Mouse (Mus musculus) kidney, adult 18-20 months (tissue): ENCODE measurements at regions not wholly inside any gene's neighbourhood (a gene's known extent, or its start where the extent isn't known, plus 50 kb on each side); places are given as distances from the start of the nearest gene placed in this dataset.
"Not testable (repeated sequence)": the region's sequence is repeated elsewhere in the genome, so short reads cannot be mapped to it uniquely, and the experiment has no call there.

Source experiments
- DNase-seq: peaks from one replicate; pipeline ENCODE4 v3.0.0; 2021

DNA sequence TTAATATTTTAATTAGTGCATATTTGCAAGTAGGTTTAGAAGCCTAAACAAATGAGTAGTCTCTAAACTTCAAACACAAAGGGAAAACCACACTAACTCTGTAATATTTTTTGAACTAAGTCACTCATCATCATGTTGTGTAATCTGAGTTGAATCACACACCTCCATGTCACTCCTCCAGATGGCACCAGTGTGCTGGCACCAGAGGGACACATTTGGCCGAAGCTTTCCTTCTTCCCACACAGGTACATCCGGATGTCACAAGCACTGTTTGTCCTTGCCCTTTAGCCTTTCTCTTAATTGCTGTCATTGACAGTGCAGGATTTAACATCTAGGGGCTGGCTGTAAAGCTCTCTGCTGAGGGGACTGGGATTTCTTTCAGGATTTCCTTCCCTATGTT lies 256.7 kb upstream of the Ccdc54 start:
- DNase-seq, result no peak

DNA sequence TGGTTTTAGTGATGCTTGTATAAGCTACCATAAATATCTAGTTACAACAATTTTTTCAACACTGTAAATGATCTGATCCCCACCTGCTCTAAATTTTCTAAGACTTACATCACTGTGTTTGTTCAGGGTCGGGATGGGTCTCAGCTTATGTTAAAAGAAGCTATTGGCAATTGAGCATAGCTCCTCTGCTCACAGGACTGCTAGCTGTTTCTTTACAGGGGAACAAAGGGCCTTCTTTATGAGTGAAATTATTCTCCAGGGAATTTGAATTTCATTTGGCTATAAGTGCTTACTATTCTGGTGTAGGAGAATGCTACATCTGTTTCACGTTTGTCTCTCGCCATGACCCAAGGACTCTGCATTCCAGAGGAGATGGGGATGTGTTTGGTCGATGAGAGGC lies 255.6 kb upstream of the Ccdc54 start:
- no peak for DNase-seq

DNA sequence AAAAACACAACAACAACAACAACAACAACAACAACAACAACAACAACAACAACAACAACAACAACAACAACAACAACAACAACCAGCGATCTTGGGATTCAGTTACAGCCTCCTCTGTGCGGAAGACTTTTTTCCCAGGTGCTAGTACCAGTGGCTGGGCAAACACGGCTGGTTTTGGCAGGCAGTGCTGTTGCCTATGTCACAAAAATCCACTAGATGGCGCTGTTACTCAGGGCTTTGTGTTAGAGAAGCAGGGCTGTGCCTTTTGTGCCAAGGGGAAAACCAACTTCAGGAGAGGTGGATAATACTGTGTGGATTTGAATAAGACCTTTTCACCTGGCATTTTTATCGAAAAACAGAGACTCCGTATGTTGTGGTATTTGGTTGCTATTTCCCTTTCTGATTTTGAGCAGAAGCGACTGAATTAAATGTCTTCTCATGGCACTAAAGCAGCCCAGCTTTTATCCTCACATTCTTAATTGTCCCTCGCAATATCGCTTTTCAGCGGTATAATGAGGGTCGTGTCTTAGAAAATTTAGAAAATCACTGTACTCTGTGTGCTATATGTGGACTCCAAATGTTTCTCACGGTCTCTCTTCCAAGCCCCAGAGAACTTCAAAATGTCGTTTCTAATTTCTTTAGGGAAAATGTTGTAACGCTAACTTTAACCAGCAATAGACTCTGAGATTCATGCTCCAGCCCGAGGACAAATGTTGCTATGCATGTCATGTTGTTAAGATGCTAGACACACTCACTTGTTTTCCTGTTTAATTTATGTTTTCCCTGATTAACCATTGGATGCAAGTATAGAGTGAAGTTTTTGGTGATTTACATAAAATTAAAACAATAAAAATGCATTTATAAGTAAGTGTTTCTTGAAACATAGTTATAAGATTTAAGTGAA lies 251.0 kb upstream of the Ccdc54 start:
- peak; percentile 70 for DNase-seq

DNA sequence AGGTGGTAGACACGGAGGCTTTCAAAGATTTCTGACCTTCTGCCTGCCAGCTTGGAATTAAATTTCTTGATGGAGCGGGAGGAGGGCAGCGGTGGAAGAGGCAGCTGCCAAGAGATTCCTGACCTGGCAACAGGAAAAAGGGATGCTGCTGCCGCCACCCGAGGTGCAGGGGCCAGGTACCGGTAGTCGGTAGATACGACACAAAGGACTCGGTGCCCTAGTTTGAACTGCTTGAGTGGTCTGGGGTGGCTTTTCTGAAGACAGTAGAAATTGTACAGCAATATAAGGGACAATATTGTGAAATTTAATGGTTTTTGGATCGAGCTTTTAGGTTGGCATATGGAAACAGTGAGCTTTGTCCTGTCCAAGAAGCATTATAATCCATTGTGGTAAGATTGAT lies 250.3 kb upstream of the Ccdc54 start:
- no peak for DNase-seq

DNA sequence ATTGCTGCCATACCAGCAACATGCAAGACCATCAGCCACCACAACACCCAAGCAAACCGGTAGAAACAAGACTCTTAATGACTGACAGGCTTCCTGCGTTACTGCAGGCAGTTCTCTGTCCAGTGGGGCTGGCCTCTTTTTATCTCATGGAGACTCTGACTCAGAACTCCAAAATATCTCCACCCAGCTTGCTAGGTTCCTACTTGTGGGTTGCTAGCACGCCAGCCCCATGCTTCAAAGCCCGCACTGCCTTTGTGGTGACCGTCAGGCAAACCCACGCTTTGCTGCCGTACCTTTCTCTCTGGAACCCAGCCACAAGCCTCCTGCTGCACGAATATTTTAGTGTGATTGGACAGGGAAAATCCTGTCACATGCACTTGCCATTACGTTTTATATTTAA lies 248.7 kb upstream of the Ccdc54 start:
- DNase-seq, result no peak

- DNase-seq, result no peak
Observed at GRCm38 (mm10) chr16:50837416-50837815, 246.5 kb upstream of the Ccdc54 start.

DNA sequence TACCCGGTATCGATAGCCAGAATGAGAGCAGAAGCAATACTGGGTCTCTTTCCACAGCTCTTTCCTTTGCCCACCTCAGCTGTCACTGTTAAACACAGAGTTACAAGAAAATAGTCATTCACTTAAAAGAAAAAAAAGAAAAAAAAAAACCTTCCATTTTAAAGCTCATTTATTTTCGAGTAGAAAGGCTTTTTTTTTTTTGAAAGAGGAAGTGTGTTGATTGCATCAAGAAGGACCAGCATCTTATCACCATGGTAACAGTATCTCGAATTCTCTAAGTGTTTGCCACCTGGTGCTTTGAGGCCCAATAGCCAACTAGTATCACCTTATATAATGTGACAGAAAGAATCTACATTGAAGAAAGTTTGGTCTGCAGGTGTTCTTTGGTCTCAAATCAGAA lies 245.5 kb upstream of the Ccdc54 start:
- DNase-seq, result no peak

DNA sequence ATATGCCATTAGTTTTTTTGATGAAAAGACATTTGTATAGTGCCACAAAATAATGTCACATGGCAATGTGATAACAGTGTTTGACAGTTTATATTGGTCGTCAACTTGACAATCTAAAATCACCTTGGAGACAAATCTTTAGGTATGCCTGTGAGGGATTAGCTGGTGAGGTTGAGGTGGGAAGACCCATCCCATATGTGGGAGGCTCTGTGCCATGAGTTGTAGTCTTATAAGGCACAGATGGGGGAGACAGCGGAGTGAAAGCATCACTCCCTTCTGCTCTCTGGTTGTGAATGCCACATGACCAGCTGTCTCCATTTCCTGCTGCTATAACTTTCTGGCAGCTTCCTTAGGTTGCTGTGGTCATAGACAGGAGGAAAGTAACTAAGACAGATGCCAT lies 242.4 kb upstream of the Ccdc54 start:
- DNase-seq, result no peak

DNA sequence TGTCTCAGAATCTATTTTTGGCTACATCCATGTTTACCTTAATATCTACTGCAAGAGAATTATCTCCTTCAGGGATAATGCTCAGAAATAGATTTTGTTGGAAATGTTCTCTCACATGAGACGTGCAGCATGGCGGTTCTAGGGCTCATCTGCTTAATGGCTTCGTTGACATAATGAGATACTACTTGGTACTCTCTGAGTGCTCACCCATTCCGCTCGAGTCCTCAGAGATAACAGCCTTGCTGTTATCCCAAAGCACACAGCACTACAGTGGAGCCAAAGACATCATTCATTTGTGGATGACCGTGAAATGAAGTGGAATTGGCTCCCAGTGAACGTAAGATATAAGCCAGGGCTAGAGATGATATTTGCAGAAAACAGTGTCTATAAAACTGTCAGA lies 231.4 kb upstream of the Ccdc54 start:
- DNase-seq, result no peak

DNA sequence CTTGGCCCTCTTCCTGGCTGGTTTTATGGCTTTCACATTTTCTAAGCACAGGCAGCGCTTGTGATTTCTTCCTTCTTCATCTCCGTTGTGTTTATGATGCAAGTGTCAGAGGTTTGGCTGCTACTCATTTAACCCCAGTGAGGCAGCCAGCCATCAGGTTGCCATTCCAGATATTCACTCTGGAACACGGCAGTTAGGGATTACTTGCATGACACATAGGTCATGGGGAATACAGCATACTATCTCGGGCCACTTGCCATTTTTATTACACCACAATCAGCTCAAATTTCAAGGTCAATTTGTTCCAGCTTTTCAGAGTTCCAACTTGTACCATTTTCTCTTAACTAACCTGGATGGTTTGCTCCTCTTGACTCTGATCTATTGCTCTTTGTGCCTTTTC lies 223.7 kb upstream of the Ccdc54 start:
- DNase-seq, result no peak

DNA sequence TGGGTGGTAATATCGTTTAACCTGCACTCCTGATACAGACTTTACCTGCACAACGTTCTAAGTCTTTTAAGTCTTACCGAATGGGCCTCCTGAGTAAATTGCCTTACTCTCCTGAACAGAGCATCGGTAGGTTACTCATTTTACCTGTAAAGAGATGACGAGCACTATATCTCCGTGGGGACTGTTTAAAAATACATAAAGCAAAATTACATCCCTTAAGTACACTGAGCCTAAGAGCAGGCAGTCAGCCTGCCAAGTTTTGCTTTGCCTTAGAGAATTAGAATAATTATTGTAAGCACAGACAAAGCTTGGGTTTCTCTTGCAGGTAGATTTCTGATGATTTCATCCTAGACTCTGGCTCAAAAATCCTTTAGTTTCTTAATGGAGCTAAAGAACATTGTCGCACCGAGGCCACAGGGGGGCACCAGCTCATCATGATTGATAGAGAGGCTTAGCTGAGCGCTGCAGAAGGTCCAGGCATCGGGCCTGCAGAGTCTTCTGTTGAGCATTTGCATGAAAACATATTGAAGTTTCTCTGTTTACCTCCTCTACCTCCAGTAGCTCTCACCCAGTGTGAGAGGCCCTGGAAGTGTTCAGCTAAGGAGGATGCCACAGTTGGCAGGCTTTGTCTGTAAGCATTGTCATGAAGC lies 208.3 kb upstream of the Ccdc54 start:
- peak; percentile 32 for DNase-seq

GRCm38 (mm10) chr16:50798095-50798494 lies 207.1 kb upstream of the Ccdc54 start:
- DNase-seq, result no peak

DNA sequence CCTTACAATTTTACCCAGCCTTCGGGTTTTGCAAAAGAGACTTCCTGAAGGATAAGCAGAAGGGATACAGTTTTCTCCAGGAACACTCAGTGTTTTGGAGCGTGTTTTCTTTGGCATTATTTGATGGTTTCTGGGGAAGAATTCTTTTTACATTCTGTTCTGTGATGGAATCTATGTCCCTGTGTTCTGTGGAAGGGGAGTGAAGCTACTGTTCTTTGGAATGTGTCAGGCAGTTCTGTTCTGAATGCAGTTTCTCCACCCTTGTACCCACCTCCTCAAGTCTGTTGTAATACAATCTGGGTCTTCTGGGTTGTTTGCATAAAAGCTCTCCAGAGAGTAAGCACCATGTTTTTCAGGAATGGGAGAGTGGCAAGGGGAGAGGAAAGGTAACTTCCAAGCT lies 202.0 kb upstream of the Ccdc54 start:
- no peak for DNase-seq

GRCm38 (mm10) chr16:50792506-50792905 lies 201.6 kb upstream of the Ccdc54 start:
- no peak for DNase-seq

DNA sequence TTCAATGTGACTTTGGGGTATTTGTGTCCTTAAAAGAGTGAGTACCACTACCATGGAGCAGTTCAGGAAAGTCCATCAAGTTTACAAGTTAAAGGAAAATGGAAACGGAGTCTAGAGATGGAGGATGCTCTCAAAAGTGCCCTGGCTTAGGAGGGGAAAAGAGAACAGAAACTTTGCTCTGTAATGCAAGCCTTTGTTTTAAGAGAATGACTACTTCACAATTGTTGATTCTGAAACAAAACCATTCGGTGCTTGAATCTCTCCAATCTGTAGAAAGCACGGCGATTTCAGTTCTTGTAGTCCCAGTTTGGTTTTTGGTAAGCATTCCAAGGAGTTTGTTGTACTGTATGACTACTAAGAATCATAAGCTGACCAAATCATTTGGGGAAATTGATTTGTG lies 197.7 kb upstream of the Ccdc54 start:
- DNase-seq, result no peak

GRCm38 (mm10) chr16:50786199-50786598 lies 195.2 kb upstream of the Ccdc54 start:
- DNase-seq, result no peak

DNA sequence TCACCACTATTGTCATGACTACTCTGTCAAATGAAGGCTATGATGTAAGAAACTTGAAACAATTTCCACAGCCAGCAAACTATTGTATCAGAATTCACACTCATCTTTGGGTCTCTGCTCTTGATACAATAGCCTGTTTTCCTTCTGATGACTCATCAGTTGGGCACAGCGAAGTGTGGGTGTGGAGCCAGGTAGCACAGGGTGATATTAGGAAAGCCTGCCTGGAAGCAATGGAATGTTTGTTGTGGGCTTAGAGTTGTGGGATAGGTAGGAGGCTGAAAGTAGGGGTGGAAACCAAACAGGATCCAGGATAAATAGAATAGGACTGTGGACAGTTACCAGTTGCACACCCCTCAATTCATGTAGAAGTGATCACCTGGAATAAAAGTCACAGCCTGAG lies 194.4 kb upstream of the Ccdc54 start:
- no peak for DNase-seq

DNA sequence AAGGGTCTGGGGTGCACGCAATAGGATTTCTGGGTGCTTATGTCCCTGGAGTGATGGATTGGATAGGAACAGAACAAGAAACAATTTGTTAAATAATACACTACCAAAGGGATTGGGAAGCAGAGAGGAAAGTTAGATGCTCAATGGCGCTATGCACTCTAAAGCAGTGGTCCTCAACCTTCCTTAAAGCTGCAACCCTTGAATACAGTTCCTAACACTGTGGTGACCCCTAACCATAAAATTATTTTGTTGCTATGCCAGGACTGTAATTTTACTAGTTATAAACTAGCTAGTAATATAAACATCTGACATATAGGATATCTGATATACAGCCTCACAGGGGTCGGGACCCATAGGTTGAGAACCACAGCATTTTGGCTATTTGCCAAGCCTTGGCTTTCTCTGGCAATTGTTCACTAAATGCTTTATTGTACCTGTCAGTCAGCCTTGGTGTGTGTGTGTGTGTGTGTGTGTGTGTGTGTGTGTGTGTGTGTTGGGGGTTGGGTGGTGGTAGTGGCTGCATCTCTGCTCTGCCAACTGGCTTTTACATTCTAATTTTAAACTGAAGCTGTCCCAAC lies 193.8 kb upstream of the Ccdc54 start:
- no peak for DNase-seq

- DNase-seq, result no peak
Observed at GRCm38 (mm10) chr16:50783784-50784650, 193.1 kb upstream of the Ccdc54 start.

DNA sequence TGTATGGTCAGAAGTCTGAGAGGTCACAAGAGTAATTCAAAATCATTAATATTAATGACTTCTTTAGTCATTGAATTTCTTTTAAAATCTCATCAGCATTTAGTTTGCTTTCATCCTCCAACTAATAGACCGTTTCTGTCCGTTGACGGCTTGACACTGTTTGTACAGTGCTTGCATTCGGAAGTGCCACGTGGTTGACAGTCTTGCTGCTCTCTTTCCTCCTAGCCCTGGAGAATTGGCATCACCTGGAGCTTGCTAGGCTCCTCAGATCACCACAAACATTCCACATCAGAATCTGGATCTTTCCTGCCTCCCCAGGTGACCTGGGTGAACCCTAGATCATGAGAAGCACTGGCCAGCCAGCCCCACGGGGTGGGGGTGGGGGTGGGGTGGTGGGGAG lies 192.3 kb upstream of the Ccdc54 start:
- DNase-seq, result no peak

DNA sequence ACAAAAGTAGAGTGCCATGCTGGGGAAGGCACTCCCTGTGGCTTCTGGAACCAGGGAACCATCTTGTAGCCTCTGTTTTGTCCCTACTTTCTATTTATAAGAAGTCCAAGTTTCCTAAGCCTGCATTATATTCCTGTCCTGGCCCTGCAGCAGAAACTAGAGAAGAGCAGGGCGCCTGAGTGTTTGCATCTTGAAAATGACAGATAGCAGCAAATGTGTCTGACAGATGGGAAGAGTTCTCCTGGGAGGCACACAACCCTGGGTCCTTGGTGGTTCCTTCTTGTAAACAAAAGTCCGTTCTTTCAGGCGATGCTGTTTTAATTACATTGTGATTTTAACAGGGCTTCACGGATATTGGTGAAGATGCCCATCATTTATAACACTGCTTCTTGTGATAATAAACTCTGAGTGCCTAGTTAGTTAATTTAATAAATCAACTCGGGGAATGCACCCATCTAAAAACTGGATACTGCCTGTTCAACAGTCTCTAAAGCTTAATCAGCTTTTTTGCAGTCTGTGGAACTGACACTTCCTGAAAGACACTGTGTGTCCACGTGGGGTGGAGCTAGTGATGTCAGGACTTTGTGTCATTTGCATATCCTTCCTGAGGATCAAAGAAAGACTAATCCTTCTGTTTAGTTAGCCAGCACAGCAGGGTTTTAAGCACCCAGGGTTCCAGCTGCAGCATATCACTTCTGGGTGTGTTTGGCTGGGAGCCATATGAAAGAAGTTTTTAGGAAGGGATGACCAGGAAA lies 188.3 kb upstream of the Ccdc54 start:
- no peak for DNase-seq

DNA sequence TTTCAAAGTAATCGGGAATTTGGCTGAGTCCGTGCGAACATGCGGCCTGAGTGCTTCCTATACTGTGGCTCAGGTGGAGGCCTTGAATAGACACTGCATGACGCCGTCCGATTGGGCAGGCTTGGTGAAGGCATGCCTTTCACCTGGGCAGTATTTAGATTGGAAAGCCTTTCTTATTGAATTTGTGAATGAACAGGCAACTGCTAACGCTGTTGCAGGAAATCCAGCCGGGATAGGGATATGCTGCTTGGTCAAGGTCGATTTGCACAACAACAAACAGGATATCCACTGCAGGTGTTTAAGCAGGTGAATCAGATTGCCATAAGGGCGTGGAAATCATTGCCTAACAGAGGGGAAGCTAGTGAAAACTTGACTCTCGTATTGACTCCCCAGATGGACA lies 183.7 kb upstream of the Ccdc54 start:
- not testable (repeated sequence) for DNase-seq
